Mouse (Mus musculus) cerebellum, postnatal 10 days (tissue): Measurements from ENCODE around the gene Olfr394.
"Not testable (repeated sequence)": the region's sequence is repeated elsewhere in the genome, so short reads cannot be mapped to it uniquely, and the experiment has no call there.

Source experiments
- DNase-seq, 2 experiments: peaks; one replicate each; pipeline ENCODE4 v3.0.0; 2021; ENCODE audit warnings: mixed read lengths in 2 of 2

Gene Olfr394

DNA sequence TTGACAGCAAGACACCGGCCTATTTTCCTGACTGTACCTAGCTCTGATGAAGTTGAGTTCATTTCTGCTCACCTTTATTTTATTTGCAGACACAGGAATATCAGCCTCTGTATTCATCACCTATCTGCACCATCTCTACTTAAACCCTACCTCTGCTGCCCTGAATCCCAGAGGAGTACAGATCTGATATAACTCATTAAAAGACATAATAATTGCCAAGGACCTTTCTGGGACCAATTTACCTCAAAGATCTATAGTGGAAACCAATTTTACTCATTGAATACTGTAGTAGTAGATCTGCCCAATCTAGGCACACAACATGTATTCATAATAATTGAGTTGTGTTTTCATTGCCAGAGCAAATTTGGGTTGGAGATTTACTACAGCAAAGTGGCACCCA, at the start of gene Olfr394:
Olfr394 (minus strand) TSS at position 101 of the 400 bp plus-strand sequence.
- no peak for DNase-seq

GRCm38 (mm10) chr11:73936377-73936776, 45.8 kb upstream of the Olfr394 start, which contains the start of gene Olfr23:
Gene Olfr23 (plus strand): TSS chr11:73936677.
- DNase-seq, result no peak

GRCm38 (mm10) chr11:73909199-73909598, 18.6 kb upstream of the Olfr394 start, which contains the start of gene Olfr395:
Gene Olfr395 (minus strand): TSS chr11:73909299.
- not testable (repeated sequence) for DNase-seq

- DNase-seq, result no peak
These were observed 39.2 kb downstream of the Olfr394 start, which contains the start of gene Olfr393 for GRCm38 (mm10) chr11:73851354-73851753. Gene Olfr393 (minus strand): TSS chr11:73851454.
